Mouse (Mus musculus): Measurements from ENCODE around the gene Pcyt1a.

DNA sequence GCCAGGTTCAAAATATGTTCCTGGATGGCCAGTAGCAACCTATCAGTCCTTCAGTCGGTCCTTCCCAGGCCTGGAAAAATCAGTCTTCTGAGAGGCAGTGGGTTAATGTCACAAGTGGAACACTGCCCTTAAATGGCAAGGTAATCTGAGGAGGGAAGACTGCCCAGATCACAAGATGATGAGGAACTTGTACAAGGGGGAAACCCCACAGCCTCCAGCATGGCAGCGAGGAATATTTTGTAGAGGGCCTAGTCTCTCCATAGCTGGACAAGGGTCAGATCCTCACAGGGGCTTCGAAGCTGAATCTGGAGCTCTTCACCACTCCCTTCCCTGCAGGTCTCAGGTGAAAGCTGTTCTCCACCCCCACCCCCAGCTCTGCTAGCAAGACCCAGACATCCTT, 27.9 kb upstream of the Pcyt1a start:
- TF ChIP-seq GATA1 (IDR thresholded peaks at IDR 0.05; ENCODE audit: low read length) = no peak
- no peak for TF ChIP-seq TAL1 (IDR thresholded peaks at IDR 0.05; ENCODE audit: low read length)

Measured in erythroblast, embryonic 14.5 days (primary cell).